Mouse (Mus musculus) brain, embryonic 14.5 days (tissue): ENCODE data around the gene Olfr561. TPM values are rescaled to one million over a fixed set of nuclear protein-coding genes. Genes with fewer than 3 reads are reported as not detected.

Experiments
- DNase-seq: peaks from one replicate; pipeline ENCODE4 v3.0.0-alpha.2; 2011; ENCODE audit warnings: low read depth
- CTCF ChIP-seq: fragments of 200-500 bp; IDR thresholded peaks from 2 replicates; pipeline ENCODE4 v1.5.1; 2012; ENCODE audit warnings: inconsistent platforms, mild to moderate bottlenecking, moderate library complexity, borderline replicate concordance; ENCODE audit not compliant: insufficient read depth, insufficient read length; ENCODE audit errors: extremely low read depth
- POLR2A ChIP-seq: fragments of 200-500 bp; IDR thresholded peaks from 2 replicates; pipeline ENCODE4 v1.6.1; 2012; ENCODE audit warnings: mild to moderate bottlenecking, inconsistent platforms, borderline replicate concordance; ENCODE audit not compliant: poor library complexity, insufficient read depth, insufficient read length, severe bottlenecking; ENCODE audit errors: extremely low read depth
- polyA plus RNA-seq: library from polyadenylated mRNA; depleted of rRNA; stranded (reverse); fragments of >200 nt; gene quantifications from 2 replicates; pipeline ENCODE4 v1.2.3, GENCODE M21; 2012; rRNA removed

Olfr561 gene
- not detected in 2 replicates for polyA plus RNA-seq

GRCm38 (mm10) chr7:102770921-102771320 is at the start of gene Olfr561:
Gene Olfr561 (plus strand): TSS chr7:102771221.
- TF ChIP-seq POLR2A (no peak), CTCF (no peak)
- DNase-seq: no peak

GRCm38 (mm10) chr7:102727391-102727790 is 43.6 kb upstream of the Olfr561 start, which contains the start of gene Olfr559:
Gene Olfr559 (minus strand): TSS chr7:102727491.
- no peak for DNase-seq
- TF ChIP-seq POLR2A (no peak), CTCF (no peak)

GRCm38 (mm10) chr7:102733793-102734192 is 37.2 kb upstream of the Olfr561 start:
- DNase-seq: no peak
- TF ChIP-seq CTCF (no peak), POLR2A (no peak)

GRCm38 (mm10) chr7:102737705-102738104 is 33.3 kb upstream of the Olfr561 start:
- TF ChIP-seq CTCF: no peak
- no peak for TF ChIP-seq POLR2A
- no peak for DNase-seq

- TF ChIP-seq POLR2A (no peak), CTCF (no peak; the same call in 1 of the 2 replicates)
Measured at GRCm38 (mm10) chr7:102752086-102752485, 18.9 kb upstream of the Olfr561 start.

GRCm38 (mm10) chr7:102759266-102759665 is 11.8 kb upstream of the Olfr561 start, which contains the start of the genes Olfr560 and Olfr78:
Gene Olfr560 (minus strand): TSS chr7:102759366.
Gene Olfr78 (minus strand): TSS chr7:102759471.
- DNase-seq: no peak
- TF ChIP-seq POLR2A (no peak), CTCF (no peak)

More at GRCm38 (mm10) chr7:102752086-102752485, 18.9 kb upstream of the Olfr561 start:
- no peak for DNase-seq

- no peak for TF ChIP-seq CTCF
- no peak for TF ChIP-seq POLR2A
- DNase-seq: no peak
Measured at GRCm38 (mm10) chr7:102803180-102803579, 32.2 kb downstream of the Olfr561 start, which contains the start of gene Olfr564. Gene Olfr564 (plus strand): TSS chr7:102803480.

Other genes starting within 250 kb of the Olfr561 start
- gene Olfr547, start 236.5 kb upstream of the Olfr561 start, polyA plus RNA-seq: not detected in 2 replicates
- not detected in 2 replicates for gene Olfr548-ps1, start 230.3 kb upstream of the Olfr561 start, polyA plus RNA-seq
- gene Olfr549, start 221.4 kb upstream of the Olfr561 start, polyA plus RNA-seq: not detected in 2 replicates
- 1.3 and 1.5 TPM in 2 replicates for gene Trim21, start 205.7 kb upstream of the Olfr561 start, polyA plus RNA-seq
- not detected in 2 replicates for gene Olfr550, start 199.8 kb upstream of the Olfr561 start, polyA plus RNA-seq
- gene Olfr551, start 179.3 kb upstream of the Olfr561 start, polyA plus RNA-seq: not detected in 2 replicates
- gene Olfr552, start 173.5 kb upstream of the Olfr561 start, polyA plus RNA-seq: not detected in 2 replicates
- gene Olfr553, start 153.0 kb upstream of the Olfr561 start, polyA plus RNA-seq: not detected in 2 replicates
- not detected in 2 replicates for gene Olfr554, start 132.8 kb upstream of the Olfr561 start, polyA plus RNA-seq
- gene Olfr555, start 112.4 kb upstream of the Olfr561 start, polyA plus RNA-seq: not detected in 2 replicates
- not detected in 2 replicates for gene Olfr556, start 106.3 kb upstream of the Olfr561 start, polyA plus RNA-seq
- gene Trim68, start 83.9 kb upstream of the Olfr561 start, polyA plus RNA-seq: 11.1 and 14.2 TPM in 2 replicates
- not detected in 2 replicates for gene Olfr557, start 75.3 kb upstream of the Olfr561 start, polyA plus RNA-seq
- gene Olfr558, start 69.0 kb upstream of the Olfr561 start, polyA plus RNA-seq: 0.08 and 0.19 TPM in 2 replicates
- gene Olfr33, start 52.2 kb upstream of the Olfr561 start, polyA plus RNA-seq: not detected in 2 replicates
- gene Olfr559, start 43.7 kb upstream of the Olfr561 start, polyA plus RNA-seq: not detected in 2 replicates
- not detected in 2 replicates for gene Olfr560, start 11.9 kb upstream of the Olfr561 start, polyA plus RNA-seq
- gene Olfr78, start 11.8 kb upstream of the Olfr561 start, polyA plus RNA-seq: 0.15 and 0.18 TPM in 2 replicates
- gene Olfr564, start 32.3 kb downstream of the Olfr561 start, polyA plus RNA-seq: not detected in 2 replicates
- gene Olfr566, start 87.5 kb downstream of the Olfr561 start, polyA plus RNA-seq: not detected in 2 replicates
- gene Olfr568, start 105.9 kb downstream of the Olfr561 start, polyA plus RNA-seq: not detected in 2 replicates
- not detected in 2 replicates for gene Olfr569, start 119.7 kb downstream of the Olfr561 start, polyA plus RNA-seq
- not detected in 2 replicates for gene Olfr570, start 123.4 kb downstream of the Olfr561 start, polyA plus RNA-seq
- gene Olfr571, start 146.3 kb downstream of the Olfr561 start, polyA plus RNA-seq: not detected in 2 replicates
- not detected in 2 replicates for gene Olfr572, start 153.2 kb downstream of the Olfr561 start, polyA plus RNA-seq
- gene Olfr573-ps1, start 171.4 kb downstream of the Olfr561 start, polyA plus RNA-seq: not detected in 2 replicates
- gene Olfr574, start 177.2 kb downstream of the Olfr561 start, polyA plus RNA-seq: 0.08 TPM in 1 of 2 replicates, not detected in the other
- not detected in 2 replicates for gene Olfr575, start 187.6 kb downstream of the Olfr561 start, polyA plus RNA-seq
- gene Olfr576, start 191.4 kb downstream of the Olfr561 start, polyA plus RNA-seq: not detected in 2 replicates
- gene Olfr577, start 204.7 kb downstream of the Olfr561 start, polyA plus RNA-seq: not detected in 2 replicates
- not detected in 2 replicates for gene Olfr578, start 218.1 kb downstream of the Olfr561 start, polyA plus RNA-seq